Mouse (Mus musculus): Measurements from ENCODE around the gene Hist1h2ap. TPM values are rescaled to one million over a fixed set of nuclear protein-coding genes. Genes with fewer than 3 reads are reported as not detected.
"Not testable (repeated sequence)": the region's sequence is repeated elsewhere in the genome, so short reads cannot be mapped to it uniquely, and the experiment has no call there.

Hist1h2ap gene
- polyA plus RNA-seq, 1 experiment from 2014 or later: 2,904 TPM

GRCm38 (mm10) chr13:21790601-21791283, 42.6 kb downstream of the Hist1h2ap start:
- H3K27me3 ChIP-seq: no peaks in the 10 kb centered on the region
- peak overlapping the region; percentile 35 for H3K4me2 ChIP-seq
- WGBS: 10% methylated on average over 18 of the region's 18 CpGs
- no peaks in the 10 kb centered on the region for H3K36me3 ChIP-seq
- ATAC-seq (ENCODE audit: insufficient number of reproducible peaks, low FRiP score, low TSS enrichment, low read depth): no peak
- H3K9ac ChIP-seq: 0 out of 2 replicates have a peak overlapping the region, but pooled peaks have one; percentile 18
- H3K27ac ChIP-seq: no peak overlapping the region
- H3K4me1 ChIP-seq: peaks cover 11% of the 10 kb centered on the region
- H3K4me3 ChIP-seq: peak overlapping the region; percentile 8
- no peaks in the 10 kb centered on the region for H3K9me3 ChIP-seq

GRCm38 (mm10) chr13:21789925-21790324, 43.4 kb downstream of the Hist1h2ap start:
- 65% methylated on average over 6 of the region's 6 CpGs for WGBS
- Histone ChIP-seq H3K9me3 (no peaks in the 10 kb centered on the region), H3K9ac (no peak overlapping the region), H3K4me1 (peaks cover 11% of the 10 kb centered on the region), H3K36me3 (no peaks in the 10 kb centered on the region), H3K27me3 (no peaks in the 10 kb centered on the region), H3K4me3 (no peak overlapping the region), H3K27ac (no peak overlapping the region), H3K4me2 (no peak overlapping the region)
- ATAC-seq (ENCODE audit: insufficient number of reproducible peaks, low FRiP score, low TSS enrichment, low read depth): no peak

GRCm38 (mm10) chr13:21787760-21788593, 45.3 kb downstream of the Hist1h2ap start:
- Histone ChIP-seq H3K27ac (peak overlapping the region; percentile 71), H3K9ac (no peak overlapping the region), H3K27me3 (no peaks in the 10 kb centered on the region), H3K4me1 (peaks cover 20% of the 10 kb centered on the region), H3K4me2 (peak overlapping the region; percentile 53), H3K4me3 (peak overlapping the region; percentile 38), H3K36me3 (no peaks in the 10 kb centered on the region), H3K9me3 (no peaks in the 10 kb centered on the region)
- 15% methylated on average over 17 of the region's 21 CpGs for WGBS
- no peak for ATAC-seq (ENCODE audit: insufficient number of reproducible peaks, low FRiP score, low TSS enrichment, low read depth)

GRCm38 (mm10) chr13:21786899-21787629, 46.2 kb downstream of the Hist1h2ap start, which contains the start of the genes Hist1h2an and Hist1h2bp:
Hist1h2an (minus strand) TSS chr13:21787218.
Hist1h2bp (plus strand) TSS chr13:21787461.
- H3K27ac ChIP-seq: peak within 1 kb of the TSS; percentile 83
- not testable (repeated sequence) for H3K36me3 ChIP-seq, H3K27me3 ChIP-seq, H3K9me3 ChIP-seq, H3K9ac ChIP-seq
- H3K4me3 ChIP-seq: peak within 1 kb of the TSS; percentile 38
- H3K4me2 ChIP-seq: peak within 1 kb of the TSS; percentile 53
- peak; percentile 93 for ATAC-seq (ENCODE audit: insufficient number of reproducible peaks, low FRiP score, low TSS enrichment, low read depth)
- H3K4me1 ChIP-seq: peaks cover 25% of the 10 kb centered on the region
- WGBS: under 1% methylated on average over 37 of the region's 63 CpGs

- 5% methylated on average over 8 of the region's 8 CpGs for WGBS
Observed at GRCm38 (mm10) chr13:21786189-21786898, 47.0 kb downstream of the Hist1h2ap start.

GRCm38 (mm10) chr13:21784311-21784710, 49.0 kb downstream of the Hist1h2ap start:
- Histone ChIP-seq H3K4me3 (0 out of 2 replicates have a peak overlapping the region, but pooled peaks have one; percentile 41), H3K9me3 (no peaks in the 10 kb centered on the region), H3K9ac (0 out of 2 replicates have a peak overlapping the region, but pooled peaks have one; percentile 33), H3K4me1 (peaks cover 37% of the 10 kb centered on the region), H3K27me3 (no peaks in the 10 kb centered on the region), H3K36me3 (no peaks in the 10 kb centered on the region), H3K4me2 (peak overlapping the region; percentile 56), H3K27ac (peak overlapping the region; percentile 88)
- WGBS: 25% methylated on average over 6 of the region's 6 CpGs
- ATAC-seq (ENCODE audit: insufficient number of reproducible peaks, low FRiP score, low TSS enrichment, low read depth): no peak

More at GRCm38 (mm10) chr13:21786189-21786898, 47.0 kb downstream of the Hist1h2ap start:
- peak overlapping the region; percentile 53 for H3K4me2 ChIP-seq
- peaks cover 27% of the 10 kb centered on the region for H3K4me1 ChIP-seq
- H3K9ac ChIP-seq: no peak overlapping the region
- peak overlapping the region; percentile 80 for H3K27ac ChIP-seq
- ATAC-seq (ENCODE audit: insufficient number of reproducible peaks, low FRiP score, low TSS enrichment, low read depth): no peak
- no peaks in the 10 kb centered on the region for H3K36me3 ChIP-seq
- no peaks in the 10 kb centered on the region for H3K27me3 ChIP-seq
- peak overlapping the region; percentile 38 for H3K4me3 ChIP-seq
- no peaks in the 10 kb centered on the region for H3K9me3 ChIP-seq

- WGBS: 3% methylated on average over 9 of the region's 9 CpGs
- H3K9me3 ChIP-seq: no peaks in the 10 kb centered on the region
- H3K27me3 ChIP-seq: no peaks in the 10 kb centered on the region
- peak overlapping the region; percentile 56 for H3K4me2 ChIP-seq
- peak overlapping the region; percentile 88 for H3K27ac ChIP-seq
- peaks cover 37% of the 10 kb centered on the region for H3K4me1 ChIP-seq
- H3K4me3 ChIP-seq: peak overlapping the region; percentile 41
- H3K36me3 ChIP-seq: no peaks in the 10 kb centered on the region
- peak overlapping the region; percentile 33; the same call in 1 of the 2 replicates for H3K9ac ChIP-seq
- no peak for ATAC-seq (ENCODE audit: insufficient number of reproducible peaks, low FRiP score, low TSS enrichment, low read depth)
Observed at GRCm38 (mm10) chr13:21783734-21784161, 49.6 kb downstream of the Hist1h2ap start.

GRCm38 (mm10) chr13:21783255-21783617, 50.1 kb downstream of the Hist1h2ap start, which contains the start of gene Hist1h3i:
Hist1h3i (minus strand) TSS chr13:21783370.
- H3K36me3 ChIP-seq: no peaks in the 10 kb centered on the region
- no peaks in the 10 kb centered on the region for H3K27me3 ChIP-seq
- no peaks in the 10 kb centered on the region for H3K9me3 ChIP-seq
- H3K4me3 ChIP-seq: peak within 1 kb of the TSS; percentile 41
- peak within 1 kb of the TSS; percentile 56 for H3K4me2 ChIP-seq
- WGBS: 0% methylated on average over 19 of the region's 20 CpGs
- H3K27ac ChIP-seq: peak within 1 kb of the TSS; percentile 88
- peak within 1 kb of the TSS; percentile 33; the same call in 1 of the 2 replicates for H3K9ac ChIP-seq
- peak; percentile 69 for ATAC-seq (ENCODE audit: insufficient number of reproducible peaks, low FRiP score, low TSS enrichment, low read depth)
- H3K4me1 ChIP-seq: peaks cover 37% of the 10 kb centered on the region

Small RNA genes within 50 kb of the gene (microRNA-seq; reads per million reads assigned to microRNA genes)
- not detected for gene Gm19658
- gene Gm44346: not detected
- not detected for gene Gm44466

Other genes starting within 250 kb of the Hist1h2ap start
- not detected in 2 replicates for gene Olfr1362, start 219.5 kb downstream of the Hist1h2ap start, polyA plus RNA-seq (2015; fragmentation: Nextera tagmentation; extraction: Ambion mirVana)
- not detected in 2 replicates for gene Olfr11, start 191.0 kb downstream of the Hist1h2ap start, polyA plus RNA-seq (2015; fragmentation: Nextera tagmentation; extraction: Ambion mirVana)
- not detected in 2 replicates for gene Olfr1361, start 170.1 kb downstream of the Hist1h2ap start, polyA plus RNA-seq (2015; fragmentation: Nextera tagmentation; extraction: Ambion mirVana)
- gene Olfr1360, start 156.1 kb downstream of the Hist1h2ap start, polyA plus RNA-seq (2015; fragmentation: Nextera tagmentation; extraction: Ambion mirVana): not detected in 2 replicates
- not detected in 2 replicates for gene Olfr1359, start 135.4 kb downstream of the Hist1h2ap start, polyA plus RNA-seq (2015; fragmentation: Nextera tagmentation; extraction: Ambion mirVana)
- gene Hist1h2bl, start 117.4 kb downstream of the Hist1h2ap start, polyA plus RNA-seq (2015; fragmentation: Nextera tagmentation; extraction: Ambion mirVana): 0.96 and 1.2 TPM in 2 replicates
- gene Hist1h2ai, start 117.1 kb downstream of the Hist1h2ap start, polyA plus RNA-seq (2015; fragmentation: Nextera tagmentation; extraction: Ambion mirVana): 17.1 and 23.9 TPM in 2 replicates
- 3.5 and 7.6 TPM in 2 replicates for gene Hist1h3h, start 115.8 kb downstream of the Hist1h2ap start, polyA plus RNA-seq (2015; fragmentation: Nextera tagmentation; extraction: Ambion mirVana)
- 2.5 and 4.5 TPM in 2 replicates for gene Hist1h2bm, start 111.5 kb downstream of the Hist1h2ap start, polyA plus RNA-seq (2015; fragmentation: Nextera tagmentation; extraction: Ambion mirVana)
- 1.1 and 1.2 TPM in 2 replicates for gene Hist1h4j, start 98.4 kb downstream of the Hist1h2ap start, polyA plus RNA-seq (2015; fragmentation: Nextera tagmentation; extraction: Ambion mirVana)
- gene Hist1h4k, start 83.0 kb downstream of the Hist1h2ap start, polyA plus RNA-seq (2015; fragmentation: Nextera tagmentation; extraction: Ambion mirVana): 4.1 TPM in 1 of 2 replicates, not detected in the other
- gene Hist1h2ak, start 79.7 kb downstream of the Hist1h2ap start, polyA plus RNA-seq (2015; fragmentation: Nextera tagmentation; extraction: Ambion mirVana): 11.6 and 26.1 TPM in 2 replicates
- 4.2 TPM in 1 of 2 replicates, not detected in the other for gene Hist1h2bn, start 79.4 kb downstream of the Hist1h2ap start, polyA plus RNA-seq (2015; fragmentation: Nextera tagmentation; extraction: Ambion mirVana)
- 21.1 and 23.5 TPM in 2 replicates for gene Hist1h1b, start 52.9 kb downstream of the Hist1h2ap start, polyA plus RNA-seq (2015; fragmentation: Nextera tagmentation; extraction: Ambion mirVana)
- gene Hist1h3i, start 50.1 kb downstream of the Hist1h2ap start, polyA plus RNA-seq (2015; fragmentation: Nextera tagmentation; extraction: Ambion mirVana): 81.7 and 109 TPM in 2 replicates
- 3.5 and 4.6 TPM in 2 replicates for gene Hist1h2an, start 46.3 kb downstream of the Hist1h2ap start, polyA plus RNA-seq (2015; fragmentation: Nextera tagmentation; extraction: Ambion mirVana)
- 1.00 TPM in 1 of 2 replicates, not detected in the other for gene Hist1h2bp, start 46.0 kb downstream of the Hist1h2ap start, polyA plus RNA-seq (2015; fragmentation: Nextera tagmentation; extraction: Ambion mirVana)
- gene Hist1h2bq, start 23.3 kb downstream of the Hist1h2ap start, polyA plus RNA-seq (2015; fragmentation: Nextera tagmentation; extraction: Ambion mirVana): 11.7 and 18.0 TPM in 2 replicates
- 1.9 TPM in 1 of 2 replicates, not detected in the other for gene Hist1h2ao, start 23.0 kb downstream of the Hist1h2ap start, polyA plus RNA-seq (2015; fragmentation: Nextera tagmentation; extraction: Ambion mirVana)
- gene Hist1h4m, start 21.8 kb downstream of the Hist1h2ap start, polyA plus RNA-seq (2015; fragmentation: Nextera tagmentation; extraction: Ambion mirVana): not detected in 2 replicates
- 9.4 and 12.8 TPM in 2 replicates for gene Hist1h4n, start 1.3 kb downstream of the Hist1h2ap start, polyA plus RNA-seq (2015; fragmentation: Nextera tagmentation; extraction: Ambion mirVana)
- 12.5 and 17.9 TPM in 2 replicates for gene Hist1h2br, start 236 bp upstream of the Hist1h2ap start, polyA plus RNA-seq (2015; fragmentation: Nextera tagmentation; extraction: Ambion mirVana)
- gene Zfp184, start 111.6 kb upstream of the Hist1h2ap start, polyA plus RNA-seq (2015; fragmentation: Nextera tagmentation; extraction: Ambion mirVana): 7.8 and 8.8 TPM in 2 replicates
- 0.15 and 0.20 TPM in 2 replicates for gene Pom121l2, start 147.7 kb upstream of the Hist1h2ap start, polyA plus RNA-seq (2015; fragmentation: Nextera tagmentation; extraction: Ambion mirVana)
- gene Prss16, start 176.2 kb upstream of the Hist1h2ap start, polyA plus RNA-seq (2015; fragmentation: Nextera tagmentation; extraction: Ambion mirVana): 1.2 and 1.3 TPM in 2 replicates
- 4.7 and 7.2 TPM in 2 replicates for gene Hist1h2ah, start 202.1 kb upstream of the Hist1h2ap start, polyA plus RNA-seq (2015; fragmentation: Nextera tagmentation; extraction: Ambion mirVana)
- 4.2 and 6.2 TPM in 2 replicates for gene Hist1h2bk, start 202.4 kb upstream of the Hist1h2ap start, polyA plus RNA-seq (2015; fragmentation: Nextera tagmentation; extraction: Ambion mirVana)
- gene Hist1h4i, start 207.9 kb upstream of the Hist1h2ap start, polyA plus RNA-seq (2015; fragmentation: Nextera tagmentation; extraction: Ambion mirVana): 15.8 and 18.4 TPM in 2 replicates
- gene Hist1h2ag, start 209.4 kb upstream of the Hist1h2ap start, polyA plus RNA-seq (2015; fragmentation: Nextera tagmentation; extraction: Ambion mirVana): 32.9 and 36.9 TPM in 2 replicates
- 6.8 and 8.1 TPM in 2 replicates for gene Hist1h2bj, start 209.7 kb upstream of the Hist1h2ap start, polyA plus RNA-seq (2015; fragmentation: Nextera tagmentation; extraction: Ambion mirVana)